ENCODE assay signal across 19 mouse cellular contexts in genomic region chr8:111796528-111796927, GRCm38 (mm10). TPM values are rescaled to one million over a fixed set of nuclear protein-coding genes. Genes with fewer than 3 reads are reported as not detected.
DNase-seq lines count a peak whose midpoint lies in the region; ATAC-seq and TF ChIP-seq lines count a peak whose summit lies in the region.
"Had no signal": no experiment of that assay in that cellular context is flagged by ENCODE, and none has a peak within 500 bp of the region (broad histone marks: within the 10 kb centered on the region; RNA-seq: fewer than 3 reads in every experiment).

No protein-coding gene starts in this region.

- no peak overlapping the region for H3K9ac ChIP-seq in hindbrain, postnatal 0 days (replicated peaks; ENCODE audit: low read length)
- H3K9ac ChIP-seq in hindbrain, embryonic 11.5 days (ENCODE audit: low read depth, low read length): no peak overlapping the region
- no peak overlapping the region for H3K9ac ChIP-seq in liver, embryonic 12.5 days

- no peak overlapping the region for H3K4me3 ChIP-seq in hindbrain, postnatal 0 days (ENCODE audit: low read length)
- H3K4me3 ChIP-seq in hindbrain, embryonic 11.5 days (ENCODE audit: low read depth, low read length): no peak overlapping the region
- H3K4me3 ChIP-seq in liver, embryonic 12.5 days: no peak overlapping the region
- H3K4me3 ChIP-seq: embryonic facial prominence, embryonic 10.5 days; left cerebral cortex, adult 2 months; limb, embryonic 10.5 days had no signal

- no peak for TF ChIP-seq CTCF in hindbrain, postnatal 0 days (IDR thresholded peaks at IDR 0.05; ENCODE audit: low read depth)

- 27% methylated on average over 1 of the region's 1 CpGs for WGBS in hindbrain, postnatal 0 days
- WGBS in hindbrain, embryonic 11.5 days: 47% methylated on average over 1 of the region's 1 CpGs
- WGBS in liver, embryonic 12.5 days (ENCODE audit: insufficient replicate concordance): 67% methylated on average over 1 of the region's 1 CpGs

- no peaks in the 10 kb centered on the region for H3K36me3 ChIP-seq in hindbrain, postnatal 0 days (ENCODE audit: insufficient read depth, low read length)
- no peaks in the 10 kb centered on the region for H3K36me3 ChIP-seq in hindbrain, embryonic 11.5 days (ENCODE audit: control insufficient read depth, insufficient read depth, low read length)
- peaks cover 52% of the 10 kb centered on the region for H3K36me3 ChIP-seq in liver, embryonic 12.5 days

- H3K4me1 ChIP-seq in hindbrain, postnatal 0 days (ENCODE audit: insufficient read depth, low read length): no peaks in the 10 kb centered on the region
- H3K4me1 ChIP-seq in hindbrain, embryonic 11.5 days (replicated peaks; ENCODE audit: control insufficient read depth, insufficient read depth, low read length): no peaks in the 10 kb centered on the region
- H3K4me1 ChIP-seq in liver, embryonic 12.5 days: 0 out of 2 replicates have a peak, but pooled peaks cover 6% of the 10 kb centered on the region

- H3K27me3 ChIP-seq in hindbrain, postnatal 0 days (ENCODE audit: insufficient read depth, low read length): no peaks in the 10 kb centered on the region
- no peaks in the 10 kb centered on the region for H3K27me3 ChIP-seq in hindbrain, embryonic 11.5 days (ENCODE audit: control insufficient read depth, insufficient read depth, low read length)
- H3K27me3 ChIP-seq in liver, embryonic 12.5 days (replicated peaks): no peaks in the 10 kb centered on the region

- no peak overlapping the region for H3K4me2 ChIP-seq in hindbrain, postnatal 0 days (ENCODE audit: low read depth, low read length)
- H3K4me2 ChIP-seq in hindbrain, embryonic 11.5 days (replicated peaks; ENCODE audit: low read depth, low read length): no peak overlapping the region
- H3K4me2 ChIP-seq in liver, embryonic 12.5 days: no peak overlapping the region

- H3K27ac ChIP-seq in hindbrain, postnatal 0 days: no peak overlapping the region
- H3K27ac ChIP-seq in hindbrain, embryonic 11.5 days (ENCODE audit: low read depth, low read length): no peak overlapping the region
- no peak overlapping the region for H3K27ac ChIP-seq in liver, embryonic 12.5 days
- H3K27ac ChIP-seq: embryonic facial prominence, embryonic 10.5 days; left cerebral cortex, adult 2 months; limb, embryonic 10.5 days had no signal

- no peaks in the 10 kb centered on the region for H3K9me3 ChIP-seq in hindbrain, postnatal 0 days (ENCODE audit: low read length)
- H3K9me3 ChIP-seq in hindbrain, embryonic 11.5 days (ENCODE audit: control insufficient read depth, low read length): no peaks in the 10 kb centered on the region
- H3K9me3 ChIP-seq in liver, embryonic 12.5 days (replicated peaks): no peaks in the 10 kb centered on the region
- H3K9me3 ChIP-seq: embryonic facial prominence, embryonic 10.5 days; limb, embryonic 10.5 days had no signal

- peak; percentile 76; the same call in 1 of the 2 replicates for ATAC-seq in hindbrain, postnatal 0 days
- no peak for ATAC-seq in hindbrain, embryonic 11.5 days (ENCODE audit: low FRiP score)
- ATAC-seq in liver, embryonic 12.5 days: no peak
- ATAC-seq: midbrain, embryonic 16.5 days had no signal

- peak; percentile 95 for DNase-seq in heart, adult 11 months
- no peak for DNase-seq in heart, postnatal 4 days
- peak; percentile 33 for DNase-seq in hindbrain, postnatal 0 days (ENCODE audit: low spot score)
- DNase-seq in hindbrain, embryonic 11.5 days (ENCODE audit: low spot score): no peak
- DNase-seq in testis, postnatal 14 days (ENCODE audit: low spot score): peak; percentile 47
- no peak for DNase-seq in testis, postnatal 10 days (ENCODE audit: low spot score)
- DNase-seq: adrenal gland, postnatal 14 days; cerebellum, adult 11 months; kidney, adult 18-20 months; kidney, postnatal 14 days; lung, adult 18-20 months; thymus, postnatal 14 days had no signal

RNA-seq across cellular contexts. Expression of gene Bcar1, which starts 52.9 kb away (rescaled TPM):
- 10 to 100 TPM; 62.7 to 65.0 TPM for total RNA-seq in heart, postnatal 4 days (2021)
- total RNA-seq in hindbrain, postnatal 0 days (2014; rRNA removed): 93.6 and 100 TPM in 2 replicates
- polyA plus RNA-seq in hindbrain, postnatal 0 days (2015; fragmentation: Nextera tagmentation; extraction: Ambion mirVana): 42.6 and 48.8 TPM in 2 replicates
- 43.3 and 47.3 TPM in 2 replicates for polyA plus RNA-seq in hindbrain, embryonic 11.5 days (2014; fragmentation: Nextera tagmentation; extraction: Ambion mirVana)
- polyA plus RNA-seq in liver, embryonic 12.5 days (2016; fragmentation: Nextera tagmentation; extraction: Ambion mirVana): 9.5 and 10.3 TPM in 2 replicates
- total RNA-seq: common myeloid progenitor, adult 5-6 weeks; megakaryocyte-erythroid progenitor cell, adult 5-6 weeks had no signal

RNA-seq across cellular contexts. Expression of gene Cfdp1, which starts 57.6 kb away (rescaled TPM):
- total RNA-seq in heart, postnatal 4 days (2021): 10 to 100 TPM; 54.4 to 60.3 TPM
- 24.9 and 26.5 TPM in 2 replicates for total RNA-seq in hindbrain, postnatal 0 days (2014; rRNA removed)
- 170 and 180 TPM in 2 replicates for polyA plus RNA-seq in hindbrain, postnatal 0 days (2015; fragmentation: Nextera tagmentation; extraction: Ambion mirVana)
- polyA plus RNA-seq in hindbrain, embryonic 11.5 days (2014; fragmentation: Nextera tagmentation; extraction: Ambion mirVana): 214 and 223 TPM in 2 replicates
- polyA plus RNA-seq in liver, embryonic 12.5 days (2016; fragmentation: Nextera tagmentation; extraction: Ambion mirVana): 128 and 132 TPM in 2 replicates

Comparison
In these comparisons a context has a peak if more than half of its experiments do, and no peak if none do; other contexts are left out.
1. DNase-seq: peak in heart, adult 11 months (single experiment), hindbrain, postnatal 0 days (single experiment) and testis, postnatal 14 days (single experiment); none in heart, postnatal 4 days (single experiment), hindbrain, embryonic 11.5 days (single experiment) and testis, postnatal 10 days (single experiment).